Mouse (Mus musculus): ENCODE results near the gene Syt2. TPM values are rescaled to one million over a fixed set of nuclear protein-coding genes. Genes with fewer than 3 reads are reported as not detected.

Syt2 gene
- polyA plus RNA-seq, 1 experiment from 2014 or later, result 0.48 TPM

GRCm38 (mm10) chr1:134697522-134698250, 51.2 kb downstream of the Syt2 start:
- no peaks in the 10 kb centered on the region for H3K4me1 ChIP-seq (replicated peaks; ENCODE audit: control insufficient read depth, insufficient read depth, low read length)
- 90% methylated on average over 17 of the region's 17 CpGs for WGBS
- no peak overlapping the region for H3K27ac ChIP-seq (ENCODE audit: low read depth, low read length)
- no peak for TF ChIP-seq CTCF (IDR thresholded peaks at IDR 0.05; ENCODE audit: low read depth)
- no peak overlapping the region for H3K4me3 ChIP-seq (ENCODE audit: low read depth, low read length)
- no peak overlapping the region for H3K9ac ChIP-seq (ENCODE audit: low read depth, low read length)
- no peaks in the 10 kb centered on the region for H3K36me3 ChIP-seq (ENCODE audit: control insufficient read depth, insufficient read depth)
- H3K9me3 ChIP-seq (ENCODE audit: control insufficient read depth), result no peaks in the 10 kb centered on the region
- ATAC-seq, result no peak
- H3K4me2 ChIP-seq (replicated peaks; ENCODE audit: low read depth), result no peak overlapping the region
- H3K27me3 ChIP-seq (replicated peaks; ENCODE audit: control insufficient read depth, insufficient read depth, low read length), result no peaks in the 10 kb centered on the region

GRCm38 (mm10) chr1:134698486-134698885, 52.0 kb downstream of the Syt2 start:
- no peak for ATAC-seq
- Histone ChIP-seq H3K4me3 (ENCODE audit: low read depth, low read length) (no peak overlapping the region), H3K9ac (ENCODE audit: low read depth, low read length) (no peak overlapping the region), H3K27me3 (replicated peaks; ENCODE audit: control insufficient read depth, insufficient read depth, low read length) (no peaks in the 10 kb centered on the region), H3K36me3 (ENCODE audit: control insufficient read depth, insufficient read depth) (no peaks in the 10 kb centered on the region), H3K9me3 (ENCODE audit: control insufficient read depth) (no peaks in the 10 kb centered on the region), H3K4me1 (replicated peaks; ENCODE audit: control insufficient read depth, insufficient read depth, low read length) (no peaks in the 10 kb centered on the region), H3K27ac (ENCODE audit: low read depth, low read length) (no peak overlapping the region), H3K4me2 (replicated peaks; ENCODE audit: low read depth) (no peak overlapping the region)
- WGBS, result 77% methylated on average over 5 of the region's 5 CpGs
- no peak for TF ChIP-seq CTCF (IDR thresholded peaks at IDR 0.05; ENCODE audit: low read depth)

- TF ChIP-seq CTCF (IDR thresholded peaks at IDR 0.05; ENCODE audit: low read depth), result no peak
These were observed 52.9 kb downstream of the Syt2 start for GRCm38 (mm10) chr1:134699390-134699789.

GRCm38 (mm10) chr1:134700151-134700550, 53.7 kb downstream of the Syt2 start:
- H3K27ac ChIP-seq (ENCODE audit: low read depth, low read length), result no peak overlapping the region
- H3K9me3 ChIP-seq (ENCODE audit: control insufficient read depth), result no peaks in the 10 kb centered on the region
- H3K4me2 ChIP-seq (replicated peaks; ENCODE audit: low read depth), result no peak overlapping the region
- TF ChIP-seq CTCF (IDR thresholded peaks at IDR 0.05; ENCODE audit: low read depth), result no peak
- WGBS, result 69% methylated on average over 2 of the region's 2 CpGs
- H3K4me3 ChIP-seq (ENCODE audit: low read depth, low read length), result no peak overlapping the region
- H3K36me3 ChIP-seq (ENCODE audit: control insufficient read depth, insufficient read depth), result no peaks in the 10 kb centered on the region
- no peak for ATAC-seq
- no peak overlapping the region for H3K9ac ChIP-seq (ENCODE audit: low read depth, low read length)
- no peaks in the 10 kb centered on the region for H3K27me3 ChIP-seq (replicated peaks; ENCODE audit: control insufficient read depth, insufficient read depth, low read length)
- no peaks in the 10 kb centered on the region for H3K4me1 ChIP-seq (replicated peaks; ENCODE audit: control insufficient read depth, insufficient read depth, low read length)

More at GRCm38 (mm10) chr1:134699390-134699789, 52.9 kb downstream of the Syt2 start:
- H3K36me3 ChIP-seq (ENCODE audit: control insufficient read depth, insufficient read depth), result no peaks in the 10 kb centered on the region
- no peak for ATAC-seq
- no peak overlapping the region for H3K4me2 ChIP-seq (replicated peaks; ENCODE audit: low read depth)
- H3K27me3 ChIP-seq (replicated peaks; ENCODE audit: control insufficient read depth, insufficient read depth, low read length), result no peaks in the 10 kb centered on the region
- H3K27ac ChIP-seq (ENCODE audit: low read depth, low read length), result no peak overlapping the region
- no peak overlapping the region for H3K4me3 ChIP-seq (ENCODE audit: low read depth, low read length)
- no peaks in the 10 kb centered on the region for H3K4me1 ChIP-seq (replicated peaks; ENCODE audit: control insufficient read depth, insufficient read depth, low read length)
- H3K9ac ChIP-seq (ENCODE audit: low read depth, low read length), result no peak overlapping the region
- no peaks in the 10 kb centered on the region for H3K9me3 ChIP-seq (ENCODE audit: control insufficient read depth)
- WGBS, result 82% methylated on average over 9 of the region's 9 CpGs

GRCm38 (mm10) chr1:134700634-134701033, 54.2 kb downstream of the Syt2 start:
- Histone ChIP-seq H3K4me1 (replicated peaks; ENCODE audit: control insufficient read depth, insufficient read depth, low read length) (no peaks in the 10 kb centered on the region), H3K27ac (ENCODE audit: low read depth, low read length) (no peak overlapping the region), H3K4me3 (ENCODE audit: low read depth, low read length) (no peak overlapping the region), H3K4me2 (replicated peaks; ENCODE audit: low read depth) (no peak overlapping the region), H3K27me3 (replicated peaks; ENCODE audit: control insufficient read depth, insufficient read depth, low read length) (no peaks in the 10 kb centered on the region), H3K36me3 (ENCODE audit: control insufficient read depth, insufficient read depth) (no peaks in the 10 kb centered on the region), H3K9me3 (ENCODE audit: control insufficient read depth) (no peaks in the 10 kb centered on the region), H3K9ac (ENCODE audit: low read depth, low read length) (no peak overlapping the region)
- 61% methylated on average over 5 of the region's 5 CpGs for WGBS
- no peak for TF ChIP-seq CTCF (IDR thresholded peaks at IDR 0.05; ENCODE audit: low read depth)
- no peak for ATAC-seq

- H3K27me3 ChIP-seq (replicated peaks; ENCODE audit: control insufficient read depth, insufficient read depth, low read length), result no peaks in the 10 kb centered on the region
- no peak overlapping the region for H3K27ac ChIP-seq (ENCODE audit: low read depth, low read length)
- no peaks in the 10 kb centered on the region for H3K9me3 ChIP-seq (ENCODE audit: control insufficient read depth)
- no peak for ATAC-seq
- no peak for TF ChIP-seq CTCF (IDR thresholded peaks at IDR 0.05; ENCODE audit: low read depth)
- WGBS, result 52% methylated on average over 6 of the region's 6 CpGs
- H3K4me2 ChIP-seq (replicated peaks; ENCODE audit: low read depth), result no peak overlapping the region
- H3K4me3 ChIP-seq (ENCODE audit: low read depth, low read length), result no peak overlapping the region
- H3K9ac ChIP-seq (ENCODE audit: low read depth, low read length), result no peak overlapping the region
- no peaks in the 10 kb centered on the region for H3K36me3 ChIP-seq (ENCODE audit: control insufficient read depth, insufficient read depth)
- H3K4me1 ChIP-seq (replicated peaks; ENCODE audit: control insufficient read depth, insufficient read depth, low read length), result no peaks in the 10 kb centered on the region
These were observed 54.7 kb downstream of the Syt2 start for GRCm38 (mm10) chr1:134701191-134701590.

All from intestine, postnatal 0 days (tissue).